Mouse (Mus musculus) embryo, embryonic 9.5 days (tissue): ENCODE results near the gene Trak2.
"Not testable (repeated sequence)": the region's sequence is repeated elsewhere in the genome, so short reads cannot be mapped to it uniquely, and the experiment has no call there.

ENCODE experiments used
- DNase-seq: peaks from one replicate; pipeline ENCODE4 v3.0.0-alpha.2; 2017; ENCODE audit errors: extremely low spot score

Gene Trak2

GRCm38 (mm10) chr1:58973366-58974221 is at the start of gene Trak2, which contains the start of gene Stradb:
Gene Trak2 (minus strand): TSS chr1:58973430.
Gene Stradb (plus strand): TSS chr1:58973522.
- DNase-seq = peak; percentile 93

DNA sequence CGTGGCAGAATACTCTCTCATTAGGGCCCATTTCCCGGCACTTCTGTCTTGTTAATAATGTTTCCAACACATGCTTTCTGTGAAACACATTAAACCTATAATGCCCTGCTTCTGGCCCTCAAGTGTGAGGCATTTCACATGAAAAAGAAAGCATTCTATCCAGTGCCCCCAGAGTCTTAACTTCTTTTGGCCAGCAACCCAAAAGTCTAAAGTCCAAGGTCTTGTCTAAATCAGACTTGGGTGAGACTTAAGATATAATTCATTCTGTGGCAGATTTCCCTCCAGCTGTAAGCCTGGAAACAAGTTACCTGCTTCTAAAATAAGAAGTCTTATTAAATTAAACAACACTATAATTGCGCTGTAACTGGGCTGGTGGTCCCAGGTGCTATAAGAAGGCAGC is 48.3 kb upstream of the Trak2 start:
- no peak for DNase-seq

DNA sequence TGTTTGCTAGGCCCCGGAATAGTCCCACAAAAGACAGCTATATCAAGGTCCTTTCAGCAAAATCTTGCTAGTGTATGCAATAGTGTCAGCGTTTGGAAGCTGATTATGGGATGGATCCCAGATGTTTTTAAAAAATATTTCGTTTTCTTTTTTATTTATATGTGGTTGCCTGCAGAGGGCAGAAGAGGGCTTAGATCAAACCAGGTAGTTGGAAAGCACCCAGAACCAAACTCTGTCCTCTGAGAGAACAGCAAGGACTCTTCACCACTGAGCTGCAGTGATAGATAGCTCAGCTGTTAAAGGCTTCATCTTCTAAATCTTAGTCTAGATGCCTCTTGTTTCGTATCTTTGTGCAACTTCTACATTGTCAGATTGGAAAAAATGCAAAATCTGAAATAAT is 36.0 kb upstream of the Trak2 start:
- DNase-seq = no peak

DNA sequence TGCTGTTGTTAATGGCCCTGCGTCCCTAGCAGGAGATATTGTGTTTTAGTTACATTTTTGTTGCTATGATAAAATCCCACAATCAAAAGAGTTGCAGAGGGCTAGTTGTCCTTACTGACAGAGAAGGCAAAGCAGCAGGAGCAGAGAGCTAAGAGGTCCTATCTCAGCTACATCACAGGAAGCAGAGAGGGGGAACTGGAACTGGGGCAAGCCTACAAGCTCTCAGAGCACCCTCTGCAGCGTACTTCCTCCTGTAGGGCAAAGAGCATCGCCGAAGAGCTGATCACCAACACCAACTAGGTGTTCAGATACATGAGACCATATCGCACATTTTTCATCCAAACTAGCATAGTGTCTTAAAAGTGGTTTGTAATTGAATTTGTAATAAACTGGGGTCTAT is 22.1 kb upstream of the Trak2 start:
- no peak for DNase-seq

GRCm38 (mm10) chr1:58993723-58994122 is 20.5 kb upstream of the Trak2 start:
- DNase-seq = no peak

GRCm38 (mm10) chr1:58993144-58993543 is 19.9 kb upstream of the Trak2 start:
- DNase-seq = no peak

DNA sequence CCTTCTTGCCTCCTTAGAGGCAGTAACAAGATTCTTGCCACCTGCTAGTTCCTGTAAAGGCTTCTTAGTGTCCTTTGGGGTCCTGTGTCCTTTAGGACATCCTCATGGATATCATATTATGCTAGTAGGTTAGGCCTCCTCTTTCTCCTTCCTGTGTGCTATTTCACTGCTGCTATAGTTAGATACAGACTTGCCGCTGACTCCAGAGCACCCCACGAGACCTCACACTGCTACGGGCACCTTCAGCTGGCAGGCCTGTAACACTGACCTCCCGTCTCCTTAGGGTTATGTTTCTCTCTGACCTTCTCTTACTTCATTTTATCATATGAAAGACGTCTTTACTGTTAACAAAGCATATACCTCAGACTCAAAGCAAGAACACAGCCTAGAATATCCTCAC is 11.4 kb upstream of the Trak2 start:
- DNase-seq = no peak

DNA sequence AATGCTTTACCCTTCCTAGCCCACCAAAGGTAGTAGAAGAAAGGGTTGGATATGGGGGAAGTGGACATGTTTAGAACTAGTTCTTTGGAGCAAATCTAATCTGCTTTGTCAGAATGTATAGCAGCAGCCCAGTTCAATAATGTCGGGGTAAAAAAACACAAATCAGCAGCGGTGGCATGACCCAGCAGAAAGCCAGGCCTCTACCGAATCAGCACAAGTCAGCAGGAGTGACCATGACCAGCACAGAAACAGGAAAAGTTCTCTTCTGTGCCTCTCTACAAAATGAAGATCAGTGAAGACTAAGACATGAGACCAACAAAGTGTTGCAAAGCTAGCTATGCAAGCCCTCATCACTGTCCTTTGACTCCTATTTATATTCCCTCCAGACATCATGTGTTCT is 9.0 kb upstream of the Trak2 start:
- DNase-seq = no peak

- no peak for DNase-seq
These were observed 322 bp downstream of the Trak2 start for GRCm38 (mm10) chr1:58972851-58973365.

DNA sequence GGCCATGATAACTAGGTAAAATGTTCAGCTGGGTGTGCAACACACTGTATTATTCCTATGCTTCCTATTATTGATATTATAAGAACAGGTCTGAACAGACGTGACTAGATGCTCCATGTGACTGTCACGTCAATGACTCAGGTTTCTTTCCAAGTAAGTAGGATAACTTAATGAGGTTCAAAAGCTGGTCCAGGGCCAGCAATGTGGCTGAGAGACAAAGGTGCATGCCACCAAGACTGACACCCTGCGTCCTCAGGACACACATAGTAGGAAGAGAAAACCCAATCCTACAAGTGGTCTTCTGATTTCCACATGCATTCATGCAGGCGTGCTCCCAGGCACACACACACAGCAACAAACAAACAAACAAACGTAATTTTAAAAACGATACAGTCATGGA is 2.1 kb downstream of the Trak2 start:
- DNase-seq = no peak

GRCm38 (mm10) chr1:58970054-58970453 is 3.2 kb downstream of the Trak2 start:
- DNase-seq = no peak

GRCm38 (mm10) chr1:58967534-58967933 is 5.7 kb downstream of the Trak2 start:
- no peak for DNase-seq

DNA sequence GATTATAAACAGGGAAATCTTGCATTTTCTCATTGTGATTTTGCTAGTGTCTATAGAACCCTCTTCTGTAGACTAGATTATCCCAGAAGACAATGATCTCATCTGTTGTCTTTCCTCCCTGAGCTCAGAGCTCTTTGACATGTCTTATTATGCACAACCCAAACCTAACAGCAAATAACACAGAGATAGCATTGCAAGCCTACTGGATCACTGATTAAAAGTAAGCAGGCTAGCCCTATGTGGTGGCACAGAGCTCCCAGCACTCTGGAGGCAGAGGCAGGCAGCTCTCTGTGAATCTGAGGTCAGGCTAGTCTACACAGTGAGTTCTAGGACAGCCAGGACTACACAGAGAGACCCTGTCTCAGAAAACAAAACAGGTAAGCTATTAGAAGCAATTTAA is 10.4 kb downstream of the Trak2 start:
- no peak for DNase-seq

DNA sequence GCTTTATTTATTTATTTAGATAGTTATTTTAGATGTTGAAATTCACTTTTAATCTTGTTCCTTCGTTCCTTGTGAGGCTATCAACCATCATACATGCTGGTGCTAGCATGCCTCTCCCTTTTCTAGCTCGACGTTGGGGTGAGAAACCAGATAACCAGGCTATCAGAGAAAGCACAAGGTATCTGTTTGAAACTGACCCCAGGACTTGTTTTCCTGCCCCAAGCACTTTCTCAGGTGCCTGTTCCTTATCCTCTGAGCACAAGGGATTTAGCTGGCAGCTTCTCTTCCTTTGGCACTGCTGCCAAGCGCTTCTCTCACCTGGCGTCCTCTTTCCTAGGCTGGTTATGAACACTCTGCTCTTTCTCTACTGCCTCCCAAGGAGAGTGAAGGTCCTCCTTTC is 10.8 kb downstream of the Trak2 start:
- no peak for DNase-seq

GRCm38 (mm10) chr1:58961152-58961893 is 11.9 kb downstream of the Trak2 start:
- DNase-seq = peak; percentile 32

DNA sequence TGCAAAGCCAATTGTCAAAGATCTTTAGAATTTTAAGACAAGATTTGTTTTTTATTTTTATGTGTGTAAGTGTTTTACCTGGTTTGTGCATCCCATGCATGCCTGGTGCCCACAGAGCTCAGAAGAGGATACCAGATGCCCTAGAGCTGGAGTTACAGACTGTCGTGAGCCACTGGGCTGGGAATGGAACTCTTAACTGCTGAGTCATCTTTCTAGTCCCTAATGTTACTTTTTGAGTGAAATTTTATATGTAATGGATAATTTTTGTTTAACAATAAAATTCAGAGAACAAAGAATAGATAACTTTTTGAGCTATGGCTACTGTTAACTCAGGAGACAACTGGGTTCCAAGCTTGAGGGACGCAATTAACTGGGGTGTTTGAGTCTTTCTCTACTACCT is 13.5 kb downstream of the Trak2 start:
- no peak for DNase-seq

DNA sequence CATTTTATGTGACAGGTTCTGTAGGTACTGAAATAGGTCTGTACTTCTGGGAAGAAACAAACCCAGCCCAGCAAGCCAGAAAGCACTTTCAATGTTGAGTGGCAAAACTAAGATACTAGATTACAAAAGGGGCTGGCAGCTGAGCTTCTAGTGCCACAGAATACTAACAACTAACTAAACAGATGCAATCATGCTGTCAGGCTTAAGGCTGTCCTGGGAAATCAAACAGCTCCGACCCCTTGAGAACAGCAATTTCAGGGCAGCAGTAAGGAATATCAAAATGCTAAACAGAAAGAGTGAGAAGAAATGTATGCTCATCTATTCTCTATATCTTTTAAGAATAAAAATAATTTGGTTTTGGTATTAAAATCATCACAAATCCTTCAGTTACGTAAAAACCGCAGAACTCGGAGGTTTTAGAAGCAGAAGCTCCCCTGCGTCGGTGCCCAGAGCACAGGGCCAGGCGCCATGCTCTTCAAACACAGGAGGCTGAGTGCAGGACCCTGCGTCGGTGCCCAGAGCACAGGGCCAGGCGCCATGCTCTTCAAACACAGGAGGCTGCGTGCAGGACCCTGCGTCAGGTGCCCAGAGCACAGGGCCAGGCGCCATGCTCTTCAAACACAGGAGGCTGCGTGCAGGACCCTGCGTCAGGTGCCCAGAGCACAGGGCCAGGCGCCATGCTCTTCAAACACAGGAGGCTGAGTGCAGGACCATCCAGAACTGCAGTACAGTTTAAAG is 14.3 kb downstream of the Trak2 start:
- not testable (repeated sequence) for DNase-seq

DNA sequence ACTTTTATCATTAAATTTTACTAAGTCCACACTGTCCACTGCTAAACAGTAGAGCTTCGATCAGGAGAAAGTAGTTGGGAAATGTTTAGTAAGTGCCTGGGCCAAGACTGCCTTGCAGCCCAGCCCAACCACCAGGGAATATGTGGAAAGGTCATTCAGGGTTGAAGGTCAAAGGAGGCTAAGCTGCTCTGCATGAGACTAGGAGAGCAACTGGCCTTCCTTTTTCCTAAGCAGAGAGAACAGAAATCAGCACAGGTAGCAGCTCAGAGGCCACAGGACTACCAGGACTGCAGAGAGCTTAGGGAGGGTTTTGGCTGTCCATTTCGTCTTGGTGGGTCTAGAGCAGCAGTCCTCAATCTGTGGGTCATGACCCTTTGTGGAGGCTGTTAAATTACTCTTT is 15.3 kb downstream of the Trak2 start:
- peak; percentile 48 for DNase-seq

DNA sequence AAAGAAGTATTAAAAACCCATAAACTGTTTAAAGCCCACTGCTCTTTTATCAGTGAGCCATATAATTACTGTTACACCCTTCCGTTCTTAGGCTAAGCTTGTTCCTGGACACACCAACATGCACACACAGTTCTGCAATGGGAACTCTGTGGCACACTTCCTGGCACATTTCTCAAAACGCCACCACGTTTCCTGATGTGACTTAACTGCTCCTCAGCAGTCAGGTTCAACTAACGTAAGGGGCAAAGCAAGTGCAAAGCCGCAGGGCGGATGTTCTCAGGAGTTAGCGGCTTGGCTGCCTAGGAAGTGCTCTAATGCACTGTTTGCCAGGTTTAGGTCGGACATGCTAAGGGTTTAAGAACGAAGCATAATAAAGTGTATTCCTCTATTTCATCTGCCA is 17.0 kb downstream of the Trak2 start:
- DNase-seq = no peak

GRCm38 (mm10) chr1:58955716-58956115 is 17.5 kb downstream of the Trak2 start:
- no peak for DNase-seq

DNA sequence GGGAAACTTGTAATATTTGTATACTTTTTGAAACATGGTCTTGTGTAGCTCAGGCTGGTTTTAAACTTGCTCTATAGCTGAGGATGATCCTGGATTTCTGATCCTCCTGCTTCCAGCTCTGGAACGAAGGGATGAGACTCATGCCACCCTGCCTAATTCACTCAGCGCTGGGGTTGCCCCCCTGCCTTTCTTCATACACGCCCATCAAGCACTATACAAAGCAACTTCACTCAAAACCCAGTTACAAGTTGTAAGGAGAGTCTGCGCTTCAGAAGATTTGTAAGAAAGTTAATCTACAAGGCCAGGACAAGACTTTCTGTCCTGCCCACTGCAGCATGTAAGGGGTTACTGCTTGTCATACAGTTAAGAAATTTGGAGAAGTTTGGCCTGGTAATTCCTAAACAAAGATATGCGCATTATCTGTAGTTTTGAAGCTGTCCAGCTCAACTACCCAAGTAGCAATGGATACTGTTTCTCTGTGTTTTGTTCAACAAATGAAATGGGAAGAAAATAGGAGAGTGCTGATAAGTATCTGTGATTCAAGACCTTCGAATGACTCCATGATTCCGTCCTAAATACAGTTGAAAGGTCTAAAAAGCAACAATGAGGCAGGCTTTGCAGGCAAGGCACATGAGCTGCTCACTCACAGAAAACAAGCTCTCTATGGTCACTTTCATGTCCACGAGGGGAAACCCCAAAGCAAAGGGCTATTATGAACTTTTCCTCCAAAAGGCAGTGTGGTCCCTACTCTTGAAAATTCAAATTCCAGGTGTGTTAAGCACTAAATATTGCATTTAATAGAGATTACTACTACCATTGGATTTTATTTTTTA is 18.4 kb downstream of the Trak2 start:
- DNase-seq = no peak
